Mouse (Mus musculus) ES-E14 (cell line): ENCODE measurements at regions not wholly inside any gene's neighbourhood (a gene's known extent, or its start where the extent isn't known, plus 50 kb on each side); places are given as distances from the start of the nearest gene placed in this dataset.

Source experiments
- DNase-seq: peaks from one replicate; pipeline ENCODE4 v3.0.0-alpha.2; 2013; ENCODE audit warnings: low read depth, low spot score
- H3K27ac ChIP-seq: 2 replicates; pipeline ENCODE4 v1.5.1; 2012; ENCODE audit warnings: low read depth, mild to moderate bottlenecking, low read length, moderate library complexity, mixed read lengths; ENCODE audit not compliant: poor library complexity, insufficient read depth, severe bottlenecking
- H3K36me3 ChIP-seq: 2 replicates; pipeline ENCODE4 v1.6.1; 2012; ENCODE audit warnings: mild to moderate bottlenecking, low read length, moderate library complexity, mixed read lengths; ENCODE audit not compliant: control insufficient read depth, poor library complexity, insufficient read depth, severe bottlenecking
- H3K4me1 ChIP-seq, 2 experiments: fragments of 150-350 bp in 1 of 2; sonication (generic) in 1 of 2; 2 replicates each; pipeline ENCODE4 v1.6.1; 2012; ENCODE audit warnings: low read length in 2 of 2, mild to moderate bottlenecking in 1 of 2, mixed read lengths in 1 of 2; ENCODE audit not compliant: control insufficient read depth in 2 of 2, insufficient read depth in 2 of 2, poor library complexity in 1 of 2
- H3K4me3 ChIP-seq, 2 experiments: fragments of 150-350 bp in 1 of 2; sonication (generic) in 1 of 2; 2 replicates each; pipeline ENCODE4 v1.5.1; 2012; ENCODE audit warnings: low read length in 2 of 2, low read depth in 1 of 2, mild to moderate bottlenecking in 1 of 2, mixed read lengths in 1 of 2; ENCODE audit not compliant: insufficient read depth in 1 of 2, poor library complexity in 1 of 2, severe bottlenecking in 1 of 2
- H3K9ac ChIP-seq: 2 replicates; pipeline ENCODE4 v1.6.1; 2012; ENCODE audit warnings: low read depth, mild to moderate bottlenecking, low read length, mixed read lengths; ENCODE audit not compliant: poor library complexity, insufficient read depth, severe bottlenecking
- H3K9me3 ChIP-seq: fragments of 150-350 bp; sonication (generic); 2 replicates; pipeline ENCODE4 v1.6.1; 2012; ENCODE audit warnings: low read depth, mild to moderate bottlenecking, low read length; ENCODE audit not compliant: control insufficient read depth, insufficient read depth
- CHD2 ChIP-seq: IDR thresholded peaks from 2 replicates; pipeline ENCODE4 v1.6.1; 2014; ENCODE audit warnings: mild to moderate bottlenecking, low read depth, low read length, inconsistent platforms
- HCFC1 ChIP-seq: IDR thresholded peaks from 2 replicates; pipeline ENCODE4 v1.6.1; 2012; ENCODE audit warnings: low read length, inconsistent platforms, borderline replicate concordance; ENCODE audit not compliant: insufficient read depth
- MAFK ChIP-seq: IDR thresholded peaks from 2 replicates; pipeline ENCODE4 v1.6.1; 2014; ENCODE audit warnings: mild to moderate bottlenecking, low read depth, low read length, inconsistent platforms; ENCODE audit not compliant: insufficient read depth
- ZC3H11A ChIP-seq: IDR thresholded peaks from 2 replicates; pipeline ENCODE4 v1.6.1; 2012; ENCODE audit warnings: low read depth, mild to moderate bottlenecking, inconsistent platforms, low read length, borderline replicate concordance
- ZNF384 ChIP-seq: IDR thresholded peaks from 2 replicates; pipeline ENCODE4 v1.6.1; 2012; ENCODE audit warnings: low read depth, low read length, inconsistent platforms
- in situ Hi-C, 2 experiments: fragments of 600-800 bp; cut with MboI; formaldehyde crosslinking; loops; one replicate each; pipeline ENCODE4 v1.15.1; 2025; ENCODE audit warnings: low sequenced_read_pairs in 2 of 2, inconsistent platforms in 1 of 2; ENCODE audit not compliant: unreplicated experiment in 2 of 2

- TF ChIP-seq CHD2, result no peak
- TF ChIP-seq HCFC1, result no peak
- no peak for TF ChIP-seq ZC3H11A
- TF ChIP-seq MAFK, result no peak
- no peak for TF ChIP-seq ZNF384
- Histone ChIP-seq H3K4me1 (no peaks in the 10 kb centered on the region), H3K27ac (no peak overlapping the region), H3K9ac (no peak overlapping the region), H3K36me3 (no peaks in the 10 kb centered on the region), H3K9me3 (no peaks in the 10 kb centered on the region), H3K4me3 (no peak overlapping the region)
- in situ Hi-C loops, result no loop called here
- DNase-seq, result no peak
Observed at GRCm38 (mm10) chr7:95952395-95952794, 218.7 kb upstream of the Tenm4 start.

DNA sequence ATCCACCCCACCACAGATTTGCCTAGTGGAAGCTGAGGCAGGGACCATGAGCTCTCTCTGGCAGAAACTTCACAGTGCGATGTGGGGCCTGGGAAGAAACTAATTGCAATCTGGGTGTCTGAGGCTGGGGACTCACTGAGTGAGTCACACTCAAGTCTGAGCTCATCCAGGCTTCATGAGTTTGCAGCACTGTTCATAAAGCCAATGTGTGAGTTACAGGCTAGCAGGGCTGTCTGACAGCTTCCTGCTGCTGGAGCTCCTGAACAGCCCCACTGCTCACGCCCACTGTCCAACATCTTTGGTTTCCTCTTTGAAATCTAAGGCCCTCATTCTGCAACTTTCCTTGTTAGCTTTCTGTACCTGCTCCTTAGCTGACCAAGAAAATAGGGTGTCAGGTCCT lies 216.5 kb upstream of the Tenm4 start:
- DNase-seq, result no peak
- Histone ChIP-seq H3K9me3 (no peaks in the 10 kb centered on the region), H3K4me3 (no peak overlapping the region), H3K36me3 (no peaks in the 10 kb centered on the region), H3K4me1 (no peaks in the 10 kb centered on the region), H3K27ac (no peak overlapping the region), H3K9ac (no peak overlapping the region)
- TF ChIP-seq ZC3H11A (no peak), ZNF384 (no peak), CHD2 (no peak), HCFC1 (no peak), MAFK (no peak)
- in situ Hi-C loops, result no loop called here

DNA sequence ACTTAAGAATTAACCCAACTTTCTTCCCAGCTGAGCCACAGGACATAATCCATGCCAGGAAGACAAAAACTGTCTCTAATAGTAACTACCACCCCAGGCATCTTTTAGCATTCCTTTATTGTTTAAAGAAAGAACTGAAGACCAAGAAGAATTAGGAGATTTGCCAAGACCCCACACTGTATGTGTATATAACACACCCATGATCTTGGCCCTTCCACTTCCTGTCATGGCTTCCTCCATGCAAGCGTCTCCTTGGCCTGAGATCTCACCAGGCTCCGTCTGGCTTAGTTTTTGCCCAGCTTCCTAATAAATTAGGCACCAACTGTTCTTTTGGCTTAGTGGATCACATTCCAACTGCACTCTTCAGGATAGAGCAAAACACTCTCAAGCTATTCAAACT lies 215.9 kb upstream of the Tenm4 start:
- Histone ChIP-seq H3K36me3 (no peaks in the 10 kb centered on the region), H3K27ac (no peak overlapping the region), H3K9ac (no peak overlapping the region), H3K4me1 (no peaks in the 10 kb centered on the region), H3K9me3 (no peaks in the 10 kb centered on the region), H3K4me3 (no peak overlapping the region)
- in situ Hi-C loops, result no loop called here
- TF ChIP-seq CHD2 (no peak), MAFK (no peak), ZC3H11A (no peak)
- DNase-seq, result no peak

DNA sequence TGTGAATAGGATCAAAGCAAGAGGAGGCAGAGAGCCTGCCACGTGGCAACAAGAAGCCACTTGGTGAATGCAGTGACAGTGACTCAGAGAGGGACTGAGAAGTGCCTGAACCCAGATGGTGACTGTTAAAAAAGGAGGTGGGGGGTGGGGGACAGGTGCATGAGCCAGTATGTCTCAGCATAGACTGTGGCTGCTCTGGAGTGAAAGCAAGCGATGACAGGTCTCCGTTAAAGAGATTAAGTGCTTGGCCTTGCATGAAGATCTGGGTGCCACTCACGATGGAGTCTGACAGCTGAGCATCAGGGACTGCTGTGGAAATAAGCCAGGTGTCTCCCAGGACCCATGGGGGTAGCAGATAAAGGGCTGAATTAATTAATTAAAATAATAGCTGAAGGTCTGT lies 212.0 kb upstream of the Tenm4 start:
- Histone ChIP-seq H3K9ac (no peak overlapping the region), H3K36me3 (no peaks in the 10 kb centered on the region), H3K4me1 (no peaks in the 10 kb centered on the region), H3K27ac (no peak overlapping the region), H3K9me3 (no peaks in the 10 kb centered on the region), H3K4me3 (no peak overlapping the region)
- TF ChIP-seq ZC3H11A (no peak), ZNF384 (no peak), HCFC1 (no peak), MAFK (no peak), CHD2 (no peak)
- in situ Hi-C loops, result no loop called here
- DNase-seq, result no peak

DNA sequence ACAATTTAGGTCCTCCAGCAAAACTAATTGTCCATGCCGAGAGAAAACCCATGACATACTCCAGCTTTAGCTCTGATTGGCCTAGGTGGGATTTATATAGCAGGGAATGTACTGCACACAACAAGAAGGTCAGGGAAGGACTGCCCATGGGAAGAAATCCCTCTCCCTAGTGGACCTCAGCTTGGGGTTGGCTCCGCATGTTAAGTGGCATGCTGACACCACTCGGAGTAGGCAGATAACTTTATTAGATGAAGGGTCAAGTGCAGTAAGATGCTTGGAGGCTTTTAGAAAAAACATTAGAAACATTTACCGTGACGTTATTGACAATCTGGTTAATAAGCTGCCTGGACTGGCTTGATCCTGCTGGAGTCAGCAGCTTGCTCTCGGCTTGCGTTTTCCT lies 199.2 kb upstream of the Tenm4 start:
- Histone ChIP-seq H3K9ac (no peak overlapping the region), H3K4me3 (no peak overlapping the region), H3K27ac (no peak overlapping the region), H3K4me1 (no peaks in the 10 kb centered on the region), H3K9me3 (no peaks in the 10 kb centered on the region), H3K36me3 (no peaks in the 10 kb centered on the region)
- DNase-seq, result no peak
- in situ Hi-C loops, result no loop called here
- no peak for TF ChIP-seq HCFC1
- TF ChIP-seq MAFK, result no peak
- no peak for TF ChIP-seq CHD2
- TF ChIP-seq ZC3H11A, result no peak
- TF ChIP-seq ZNF384, result no peak
